ENCODE assay signal across 15 mouse cellular contexts in the genomic region with DNA sequence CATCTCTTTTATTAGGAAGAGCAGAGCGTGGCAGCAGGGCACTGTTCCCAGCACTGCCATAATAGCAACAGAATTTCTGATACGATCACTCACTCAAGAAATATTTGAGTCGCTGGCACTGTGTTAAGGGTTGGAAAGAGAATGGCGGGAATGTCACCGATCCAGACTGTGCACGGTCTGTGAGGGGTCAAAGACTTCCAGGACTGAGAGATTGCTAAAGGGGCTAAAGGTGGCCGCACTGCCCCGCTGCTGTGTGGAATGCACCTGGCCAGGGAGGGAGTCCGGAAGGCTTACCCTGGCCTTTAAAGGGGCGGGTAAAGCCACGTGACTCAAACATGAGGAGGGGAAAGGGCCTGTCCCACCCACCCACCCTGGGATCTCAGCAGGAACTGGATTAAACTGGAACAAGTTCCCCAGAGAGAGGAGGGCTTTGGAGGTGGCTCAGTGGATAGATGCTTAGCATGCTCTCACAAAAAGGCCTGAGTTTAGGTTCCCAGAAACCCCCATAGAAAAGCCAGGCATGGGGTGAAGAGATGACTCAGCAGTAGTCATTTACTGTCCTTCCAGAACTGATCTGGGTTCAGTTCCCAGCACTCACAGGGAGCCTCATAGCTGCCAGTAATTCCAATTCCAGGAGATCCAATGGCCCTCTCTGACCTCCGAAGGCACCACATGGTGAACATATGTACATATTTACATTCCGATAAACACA. TPM values are rescaled to one million over a fixed set of nuclear protein-coding genes. Genes with fewer than 3 reads are reported as not detected.
DNase-seq lines count a peak whose midpoint lies in the region; ATAC-seq and TF ChIP-seq lines count a peak whose summit lies in the region.
"Had no signal": no experiment of that assay in that cellular context is flagged by ENCODE, and none has a peak within 500 bp of the region (broad histone marks: within the 10 kb centered on the region; RNA-seq: fewer than 3 reads in every experiment).

No protein-coding gene starts in this region.

- no peak for DNase-seq in intestine, embryonic 14.5 days (ENCODE audit: low spot score)
- DNase-seq in ES-CJ7 (ENCODE audit: low read depth, low spot score), result peak; percentile 79
- DNase-seq in liver, embryonic 14.5 days (ENCODE audit: low read depth in 3 of 3, low spot score in 3 of 3), result no peak
- DNase-seq in left cerebral cortex, postnatal 36 days (ENCODE audit: low spot score in 2 of 2), result no peak
- DNase-seq: adrenal gland, adult 8-10 months; right cerebral cortex, postnatal 14 days had no signal

- TF ChIP-seq CTCF in intestine, postnatal 0 days (IDR thresholded peaks at IDR 0.05; ENCODE audit: low read depth), result no peak
- no peak for TF ChIP-seq CTCF in embryonic fibroblast, embryonic 13.5 days (IDR thresholded peaks at IDR 0.05; ENCODE audit: borderline replicate concordance, insufficient read depth, low read length)
- no peak for TF ChIP-seq CTCF in liver, embryonic 14.5 days (IDR thresholded peaks at IDR 0.05; ENCODE audit: low read depth)

- H3K4me1 ChIP-seq in intestine, embryonic 14.5 days (replicated peaks; ENCODE audit: control insufficient read depth, insufficient read depth, low read length), result peaks cover 16% of the 10 kb centered on the region
- no peaks in the 10 kb centered on the region for H3K4me1 ChIP-seq in intestine, postnatal 0 days (replicated peaks; ENCODE audit: control insufficient read depth, insufficient read depth, low read length)
- H3K4me1 ChIP-seq in embryonic fibroblast, embryonic 13.5 days (ENCODE audit: control insufficient read depth, insufficient read depth, low read length), result peaks cover 7% of the 10 kb centered on the region; the same call in 1 of the 2 replicates
- 0 out of 4 replicates have a peak, but pooled peaks cover 0 to 4% of the 10 kb centered on the region in 2 experiments for H3K4me1 ChIP-seq in liver, embryonic 14.5 days (replicated peaks; ENCODE audit: control insufficient read depth in 2 of 2, insufficient read depth in 2 of 2, low read length in 1 of 2)
- H3K4me1 ChIP-seq: neural tube, embryonic 12.5 days had no signal

- H3K36me3 ChIP-seq in intestine, embryonic 14.5 days (ENCODE audit: control insufficient read depth, insufficient read depth, low read length), result no peaks in the 10 kb centered on the region
- H3K36me3 ChIP-seq in intestine, postnatal 0 days (ENCODE audit: control insufficient read depth, insufficient read depth), result no peaks in the 10 kb centered on the region
- H3K36me3 ChIP-seq in liver, embryonic 14.5 days (replicated peaks; ENCODE audit: control insufficient read depth, insufficient read depth, low read depth), result no peaks in the 10 kb centered on the region
- H3K36me3 ChIP-seq: midbrain, embryonic 10.5 days; neural tube, embryonic 12.5 days had no signal

- no peak; the same call in 1 of the 2 replicates for TF ChIP-seq POLR2A in embryonic fibroblast, embryonic 13.5 days (IDR thresholded peaks at IDR 0.05; ENCODE audit: low read depth, low read length)

- H3K27ac ChIP-seq in intestine, embryonic 14.5 days (ENCODE audit: low read depth), result no peak overlapping the region
- no peak overlapping the region for H3K27ac ChIP-seq in intestine, postnatal 0 days (ENCODE audit: low read depth, low read length)
- H3K27ac ChIP-seq in embryonic fibroblast, embryonic 13.5 days (ENCODE audit: insufficient read depth, low read length), result peak overlapping the region; percentile 94
- no peak overlapping the region for H3K27ac ChIP-seq in liver, embryonic 14.5 days
- H3K27ac ChIP-seq: midbrain, embryonic 10.5 days; neural tube, embryonic 12.5 days had no signal

- H3K27me3 ChIP-seq in intestine, embryonic 14.5 days (replicated peaks; ENCODE audit: control insufficient read depth, insufficient read depth, low read length), result no peaks in the 10 kb centered on the region
- no peaks in the 10 kb centered on the region for H3K27me3 ChIP-seq in intestine, postnatal 0 days (replicated peaks; ENCODE audit: control insufficient read depth, insufficient read depth, low read length)
- no peaks in the 10 kb centered on the region for H3K27me3 ChIP-seq in liver, embryonic 14.5 days (ENCODE audit: control insufficient read depth, insufficient read depth, low read length)
- H3K27me3 ChIP-seq: neural tube, embryonic 12.5 days had no signal

- intact Hi-C loops in left cerebral cortex, postnatal 36 days (cut with DNase I), result no loop called here

- H3K4me3 ChIP-seq in intestine, embryonic 14.5 days (ENCODE audit: low read depth, low read length), result no peak overlapping the region
- H3K4me3 ChIP-seq in intestine, postnatal 0 days (ENCODE audit: low read depth, low read length), result no peak overlapping the region
- H3K4me3 ChIP-seq in embryonic fibroblast, embryonic 13.5 days (ENCODE audit: insufficient read depth, low read length), result no peak overlapping the region
- no peak overlapping the region for H3K4me3 ChIP-seq in liver, embryonic 14.5 days (ENCODE audit: insufficient read depth in 1 of 2, low read depth in 2 of 2, low read length in 2 of 2)
- H3K4me3 ChIP-seq: midbrain, embryonic 10.5 days; neural tube, embryonic 12.5 days had no signal

- no peak for TF ChIP-seq EP300 in liver, embryonic 14.5 days (IDR thresholded peaks at IDR 0.05; ENCODE audit: low read depth)

- H3K9ac ChIP-seq in intestine, embryonic 14.5 days (ENCODE audit: low read length), result no peak overlapping the region
- H3K9ac ChIP-seq in intestine, postnatal 0 days (ENCODE audit: low read depth, low read length), result no peak overlapping the region
- H3K9ac ChIP-seq in liver, embryonic 14.5 days (replicated peaks), result no peak overlapping the region
- H3K9ac ChIP-seq: neural tube, embryonic 12.5 days had no signal

- no peak overlapping the region for H3K4me2 ChIP-seq in intestine, embryonic 14.5 days (ENCODE audit: low read length)
- H3K4me2 ChIP-seq in intestine, postnatal 0 days (replicated peaks; ENCODE audit: low read depth), result no peak overlapping the region
- H3K4me2 ChIP-seq in liver, embryonic 14.5 days (ENCODE audit: low read depth), result no peak overlapping the region
- H3K4me2 ChIP-seq: neural tube, embryonic 12.5 days had no signal

- ATAC-seq in intestine, embryonic 14.5 days (replicated peaks; ENCODE audit: low FRiP score, low TSS enrichment, low read depth), result 0 out of 2 replicates have a peak, but pooled peaks have one; percentile 25
- ATAC-seq in intestine, postnatal 0 days, result no peak
- peak; percentile 39; the same call in 1 of the 2 replicates for ATAC-seq in liver, embryonic 14.5 days (ENCODE audit: insufficient read depth)
- ATAC-seq in inflammation-experienced regulatory T-cells, adult 6 months, result no peak
- no peak for ATAC-seq in monocyte, adult 5-6 weeks (replicated peaks; ENCODE audit: insufficient number of reproducible peaks, low FRiP score, low TSS enrichment, poor library complexity, severe bottlenecking)
- ATAC-seq: forebrain, embryonic 14.5 days had no signal

- no peaks in the 10 kb centered on the region for H3K9me3 ChIP-seq in intestine, embryonic 14.5 days (ENCODE audit: control insufficient read depth, low read length)
- H3K9me3 ChIP-seq in intestine, postnatal 0 days (ENCODE audit: control insufficient read depth), result no peaks in the 10 kb centered on the region
- no peaks in the 10 kb centered on the region for H3K9me3 ChIP-seq in liver, embryonic 14.5 days (ENCODE audit: control insufficient read depth, low read length)
- H3K9me3 ChIP-seq: midbrain, embryonic 10.5 days; neural tube, embryonic 12.5 days had no signal

- WGBS in intestine, embryonic 14.5 days, result 39% methylated on average over 13 of the region's 13 CpGs
- WGBS in intestine, postnatal 0 days, result 35% methylated on average over 13 of the region's 13 CpGs
- 39% methylated on average over 13 of the region's 13 CpGs for WGBS in liver, embryonic 14.5 days (ENCODE audit: insufficient replicate concordance)

RNA-seq across cellular contexts. Expression of a gene that starts 22.2 kb away (rescaled TPM):
- polyA plus RNA-seq in intestine, embryonic 14.5 days (2014; fragmentation: Nextera tagmentation; extraction: Ambion mirVana), result 20.0 and 21.6 TPM in 2 replicates
- 13.8 and 17.3 TPM in 2 replicates for polyA plus RNA-seq in intestine, postnatal 0 days (2015; fragmentation: Nextera tagmentation; extraction: Ambion mirVana)
- 1.6 and 2.6 TPM in 2 replicates for polyA plus RNA-seq in embryonic fibroblast, embryonic 13.5 days (2011; ENCODE audit: insufficient read length, low read depth, missing spikeins)
- polyA plus RNA-seq in liver, embryonic 14.5 days (2012; rRNA removed), result 1.9 and 2.2 TPM in 2 replicates
- 1.8 and 2.3 TPM in 2 replicates for polyA plus RNA-seq in liver, embryonic 14.5 days (2014; fragmentation: Nextera tagmentation; extraction: Ambion mirVana)
- 1 to 10 TPM in 2 of 3 experiments, under 1 TPM in 1; 0.41 to 1.2 (median 1.1) TPM for polyA plus RNA-seq in inflammation-experienced regulatory T-cells, adult 6 months (2017; shearing (Covaris generic))
- 0.78 to 2.5 TPM in 2 of 3 replicates, not detected in the other for total RNA-seq in monocyte, adult 5-6 weeks (2017)
- 1 to 10 TPM; 4.4 to 5.8 TPM for total RNA-seq in left cerebral cortex, postnatal 36 days (2021)

RNA-seq across cellular contexts. Expression of a gene that starts 48.2 kb away (rescaled TPM):
- polyA plus RNA-seq in intestine, embryonic 14.5 days (2014; fragmentation: Nextera tagmentation; extraction: Ambion mirVana), result 3.8 and 4.8 TPM in 2 replicates
- polyA plus RNA-seq in intestine, postnatal 0 days (2015; fragmentation: Nextera tagmentation; extraction: Ambion mirVana), result 1.5 and 1.6 TPM in 2 replicates
- polyA plus RNA-seq in embryonic fibroblast, embryonic 13.5 days (2011; ENCODE audit: insufficient read length, low read depth, missing spikeins), result 2.8 and 4.3 TPM in 2 replicates
- 2.3 and 2.6 TPM in 2 replicates for polyA plus RNA-seq in liver, embryonic 14.5 days (2012; rRNA removed)
- 0.88 and 1.1 TPM in 2 replicates for polyA plus RNA-seq in liver, embryonic 14.5 days (2014; fragmentation: Nextera tagmentation; extraction: Ambion mirVana)
- polyA plus RNA-seq in inflammation-experienced regulatory T-cells, adult 6 months (2017; shearing (Covaris generic)), result under 1 TPM; 0.16 to 0.49 (median 0.33) TPM
- total RNA-seq in monocyte, adult 5-6 weeks (2017), result 0.21 to 0.58 TPM in 2 of 3 replicates, not detected in the other
- total RNA-seq in left cerebral cortex, postnatal 36 days (2021), result 1 to 10 TPM in 1 of 2 experiments, under 1 TPM in 1; 0.32 to 1.7 TPM
- total RNA-seq: hematopoietic stem cell, adult 5-6 weeks; MEL had no signal

Comparison
In these comparisons a context has a peak if more than half of its experiments do, and no peak if none do; other contexts are left out.
1. ATAC-seq: peak in intestine, embryonic 14.5 days (single experiment) and liver, embryonic 14.5 days (single experiment); none in intestine, postnatal 0 days (single experiment), inflammation-experienced regulatory T-cells, adult 6 months (single experiment) and monocyte, adult 5-6 weeks (single experiment).